Mouse (Mus musculus) megakaryocyte-erythroid progenitor cell, adult 5-6 weeks (primary cell): Measurements from ENCODE around the gene Rora. TPM values are rescaled to one million over a fixed set of nuclear protein-coding genes. Genes with fewer than 3 reads are reported as not detected.
A peak's percentile ranks its signal among the peaks of the same experiment; 100 is the strongest.

ENCODE experiments used
- ATAC-seq: replicated peaks from 2 replicates; pipeline ENCODE4 v1.8.0; 2016; ENCODE audit warnings: mild to moderate bottlenecking, inconsistent platforms; ENCODE audit not compliant: severe bottlenecking, poor library complexity, low FRiP score, low TSS enrichment
- total RNA-seq, 2 experiments: library from RNA; stranded (forward) in 1 of 2; stranded (reverse) in 1 of 2; fragments of 200-1000, 215-1000 nt in 1 of 2; fragments of >200 nt in 1 of 2; fragmentation: Nextera tagmentation in 1 of 2; gene quantifications; 2 replicates each; pipeline ENCODE4 v1.2.3; 2014 to 2017

Rora gene
- total RNA-seq, 2 experiments from 2014 or later: 0.02 to 4.7 TPM

DNA sequence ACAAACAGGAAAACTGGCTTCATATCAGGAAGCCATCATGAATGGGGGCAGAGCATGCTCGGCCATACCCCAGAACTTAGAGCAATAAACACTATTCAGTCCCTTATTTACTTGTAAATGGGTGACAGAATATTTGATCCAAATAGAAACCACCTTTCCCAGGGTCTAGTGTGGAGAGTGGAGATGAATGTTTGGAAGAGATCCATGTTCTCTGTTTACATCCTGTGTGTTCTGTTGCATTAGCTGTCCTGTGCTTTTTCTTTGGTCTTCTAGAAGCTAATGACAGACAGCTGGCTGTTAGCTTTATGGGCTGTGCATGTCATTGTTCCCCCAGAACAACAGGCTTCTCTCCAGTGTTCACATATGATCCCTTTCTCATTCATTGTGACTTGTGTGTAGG, 731.3 kb downstream of the Rora start:
- ATAC-seq: no peak

DNA sequence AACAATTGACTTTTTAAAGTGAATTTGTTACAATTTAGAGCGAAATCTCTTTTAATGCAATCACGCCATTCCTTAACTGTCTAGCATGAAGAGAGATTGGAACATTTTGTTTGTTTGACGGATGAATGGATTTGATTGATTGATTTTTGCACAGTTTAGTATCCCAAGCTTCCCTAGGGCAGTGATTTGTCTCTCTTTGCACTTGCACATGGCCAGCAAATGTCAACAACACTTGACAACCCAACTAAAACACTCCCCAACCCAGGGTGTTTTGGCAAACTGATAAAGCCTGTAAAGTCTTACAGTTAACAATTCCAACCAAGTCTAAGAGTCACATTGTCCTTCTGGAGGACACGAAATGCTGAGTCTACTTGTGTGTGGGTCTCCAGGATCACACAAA, 733.7 kb downstream of the Rora start:
- ATAC-seq: no peak

DNA sequence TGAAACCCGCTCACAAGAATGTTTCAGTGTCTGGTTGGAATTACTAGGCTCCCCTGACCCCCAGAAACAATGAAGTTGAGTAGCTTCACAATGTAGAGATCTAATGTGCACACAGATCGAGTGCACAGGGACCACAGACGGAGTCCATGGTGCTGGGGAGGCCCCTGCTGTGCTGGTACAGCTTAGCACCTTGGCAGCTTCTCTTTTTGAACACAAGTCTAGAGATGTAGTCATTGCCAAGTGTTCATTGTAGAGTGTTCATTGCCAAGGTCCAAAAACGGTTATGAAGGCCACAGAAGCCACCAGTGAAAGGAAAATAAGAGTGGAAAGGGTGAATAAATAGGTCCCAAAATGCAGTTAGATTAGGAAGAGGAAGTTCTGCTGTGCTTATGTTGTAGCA, 737.0 kb downstream of the Rora start:
- no peak for ATAC-seq

- no peak for ATAC-seq
Observed at GRCm38 (mm10) chr9:69394234-69394633, 740.6 kb downstream of the Rora start.

DNA sequence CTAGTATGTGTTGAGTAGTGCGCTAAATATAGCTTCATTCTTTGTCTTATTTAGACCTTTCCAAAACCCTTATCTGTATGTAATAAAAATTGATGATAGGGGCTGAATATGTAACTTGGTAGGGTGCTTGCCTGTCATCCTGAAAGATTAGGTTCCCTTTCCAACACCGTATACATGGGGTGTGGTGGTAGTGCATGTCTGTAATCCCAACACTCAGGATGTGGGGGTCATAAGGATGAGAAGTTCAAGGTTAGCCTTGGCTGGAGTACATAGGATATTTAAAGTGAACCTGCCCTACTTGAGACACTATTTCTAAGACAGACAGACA, 743.8 kb downstream of the Rora start:
- ATAC-seq: peak; percentile 41

DNA sequence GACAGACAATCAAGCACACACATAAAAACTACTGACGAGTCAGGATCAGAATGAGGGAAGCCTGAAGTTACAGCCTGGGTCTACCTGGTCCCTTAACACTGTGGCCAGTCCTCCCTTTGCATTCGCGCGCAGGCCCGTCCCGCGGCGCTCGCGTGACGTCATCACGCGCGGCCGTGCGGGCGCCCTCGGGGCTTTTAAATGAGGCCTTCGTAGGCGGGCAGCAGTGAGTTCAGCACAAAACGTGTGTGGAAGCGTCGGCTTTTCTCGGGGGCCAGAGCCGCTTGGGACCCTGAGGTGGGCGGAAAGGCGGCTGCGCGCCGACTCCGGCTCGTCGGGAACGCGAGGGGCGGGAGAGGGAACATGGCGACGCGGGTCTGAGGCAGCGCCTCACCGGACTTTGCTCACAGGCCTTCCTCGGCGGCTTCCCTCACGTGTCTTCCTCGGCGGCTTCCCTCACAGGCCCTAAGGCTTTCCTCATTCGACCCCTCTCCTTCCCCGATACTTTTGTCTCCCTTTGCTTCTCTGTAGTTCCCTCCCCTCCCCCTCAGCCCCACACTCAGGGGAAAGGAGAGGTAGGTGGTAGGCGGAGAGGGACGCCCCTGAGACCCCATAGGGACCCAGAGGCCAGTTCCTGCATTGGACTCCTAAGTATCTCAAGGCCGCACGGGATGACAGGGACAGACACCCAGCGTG, 744.3 kb downstream of the Rora start, which contains the start of gene Ice2:
Gene Ice2 (plus strand): TSS at position 147 of the 693 bp plus-strand sequence.
- peak; percentile 82 for ATAC-seq

DNA sequence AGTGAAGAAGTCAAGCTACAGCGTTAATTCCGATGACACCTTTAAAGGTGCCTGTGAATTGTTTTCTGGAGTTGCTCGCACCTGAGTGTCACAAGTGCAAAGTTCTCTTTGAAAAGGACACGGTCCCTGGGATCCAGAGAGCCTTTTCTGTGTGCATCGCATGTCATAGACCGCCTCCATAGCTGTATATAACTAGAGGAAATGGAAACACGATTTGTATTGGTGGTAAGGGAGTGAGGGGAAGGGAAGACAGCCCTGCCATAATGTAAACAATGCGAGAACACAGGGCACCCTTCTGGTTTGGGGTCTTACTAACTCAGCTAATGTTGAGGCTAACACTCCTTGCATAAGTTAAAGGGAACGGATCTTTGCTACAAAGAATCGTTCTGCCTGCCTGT, 744.9 kb downstream of the Rora start:
- ATAC-seq: peak; percentile 35

- no peak for ATAC-seq
Observed at GRCm38 (mm10) chr9:69404671-69405070, 751.1 kb downstream of the Rora start.

GRCm38 (mm10) chr9:69419476-69419875, 765.9 kb downstream of the Rora start:
- no peak for ATAC-seq

GRCm38 (mm10) chr9:69430531-69430930, 776.9 kb downstream of the Rora start:
- ATAC-seq: no peak

DNA sequence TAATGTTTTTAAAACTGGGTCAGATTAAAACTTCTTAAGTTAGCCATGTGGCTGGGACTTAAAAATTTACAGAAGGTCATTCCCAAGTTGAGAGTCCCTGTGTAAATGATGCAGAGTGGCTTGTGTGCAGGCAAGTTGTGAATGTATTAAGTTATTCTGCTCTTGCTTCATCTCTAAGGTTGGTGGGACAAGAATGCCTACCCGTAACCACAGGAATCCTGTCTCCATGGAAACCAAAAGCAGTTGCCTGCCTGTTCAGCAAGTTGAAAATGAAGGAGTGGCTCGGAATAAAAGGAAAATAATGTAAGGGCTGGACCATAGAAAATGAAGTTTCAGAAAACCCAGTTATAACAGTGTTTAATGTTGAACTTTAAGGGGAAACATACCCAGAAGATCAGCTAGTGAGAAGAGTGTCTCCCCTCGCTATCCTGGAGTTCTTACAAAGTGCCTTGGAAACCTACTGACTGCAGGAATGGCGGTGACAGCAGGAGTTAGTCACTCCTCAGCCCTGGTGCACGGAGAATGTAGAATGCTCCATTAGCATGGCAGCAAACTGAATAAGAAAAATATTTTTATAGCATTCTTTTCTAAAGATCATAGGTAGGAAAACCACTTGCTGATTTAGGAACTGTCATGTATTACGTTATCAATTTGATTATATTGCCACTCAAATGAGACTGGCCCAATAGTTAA, 778.4 kb downstream of the Rora start:
- ATAC-seq: no peak

GRCm38 (mm10) chr9:69435194-69435593, 781.6 kb downstream of the Rora start:
- ATAC-seq: no peak

GRCm38 (mm10) chr9:69435662-69436061, 782.1 kb downstream of the Rora start:
- no peak for ATAC-seq
